Mouse (Mus musculus) MEL (cell line): ENCODE measurements around the gene Cox4i2. TPM values are rescaled to one million over a fixed set of nuclear protein-coding genes. Genes with fewer than 3 reads are reported as not detected.

ENCODE experiments used
- DNase-seq: peaks from one replicate; pipeline ENCODE4 v3.0.0; 2011; ENCODE audit warnings: low read depth, low spot score
- H3K27ac ChIP-seq: 2 replicates; pipeline ENCODE4 v1.5.1; 2012; ENCODE audit warnings: low read depth, mild to moderate bottlenecking, control low read depth, low read length, moderate library complexity; ENCODE audit not compliant: control insufficient read depth
- H3K27me3 ChIP-seq, 2 experiments: fragments of 150-350 bp in 1 of 2; sonication (generic) in 1 of 2; 2 replicates each; pipeline ENCODE4 v1.6.1; 2012; ENCODE audit warnings: low read length in 2 of 2, mild to moderate bottlenecking in 2 of 2, improper control_type of control experiment in 1 of 2, moderate library complexity in 1 of 2; ENCODE audit not compliant: insufficient read depth in 2 of 2, control insufficient read depth in 1 of 2
- H3K36me3 ChIP-seq, 2 experiments: 2 replicates each; pipeline ENCODE4 v1.6.1; 2012 to 2014; ENCODE audit warnings: low read length in 2 of 2, improper control_type of control experiment in 1 of 2, inconsistent platforms in 1 of 2, mild to moderate bottlenecking in 1 of 2; ENCODE audit not compliant: insufficient read depth in 2 of 2, control insufficient read depth in 1 of 2
- H3K4me1 ChIP-seq, 2 experiments: fragments of 150-350 bp in 1 of 2; sonication (generic) in 1 of 2; 2 replicates each; pipeline ENCODE4 v1.6.1; 2012; ENCODE audit warnings: low read length in 2 of 2, improper control_type of control experiment in 1 of 2, mild to moderate bottlenecking in 1 of 2; ENCODE audit not compliant: insufficient read depth in 2 of 2, control insufficient read depth in 1 of 2
- H3K4me3 ChIP-seq, 2 experiments: fragments of 150-350 bp in 1 of 2; sonication (generic) in 1 of 2; 2 replicates each; pipeline ENCODE4 v1.5.1; 2012; ENCODE audit warnings: low read depth in 2 of 2, low read length in 2 of 2, mild to moderate bottlenecking in 2 of 2, moderate library complexity in 2 of 2, control low read depth in 1 of 2, improper control_type of control experiment in 1 of 2; ENCODE audit not compliant: control insufficient read depth in 1 of 2, insufficient read depth in 1 of 2
- H3K79me2 ChIP-seq: 2 replicates; pipeline ENCODE4 v1.6.1; 2012; ENCODE audit warnings: mild to moderate bottlenecking, low read length, moderate library complexity; ENCODE audit not compliant: control insufficient read depth, poor library complexity, insufficient read depth
- H3K9ac ChIP-seq: 2 replicates; pipeline ENCODE4 v1.6.1; 2012; ENCODE audit warnings: low read depth, mild to moderate bottlenecking, control low read depth, low read length, moderate library complexity; ENCODE audit not compliant: control insufficient read depth, poor library complexity, severe bottlenecking
- H3K9me3 ChIP-seq: fragments of 150-350 bp; sonication (generic); replicated peaks from 2 replicates; pipeline ENCODE4 v1.6.1; 2012; ENCODE audit warnings: mild to moderate bottlenecking, low read length, improper control_type of control experiment, moderate library complexity; ENCODE audit not compliant: insufficient read depth
- CHD1 ChIP-seq: IDR thresholded peaks from 2 replicates; pipeline ENCODE4 v1.6.1; 2012; ENCODE audit warnings: low read depth, mild to moderate bottlenecking, inconsistent platforms, low read length, improper control_type of control experiment
- CTCF ChIP-seq, 3 experiments: IDR thresholded peaks in 2 of 3; conservative IDR thresholded peaks in 1 of 3; 2 replicates each; pipeline ENCODE4 v1.5.1; 2011 to 2012; ENCODE audit warnings: low read length in 3 of 3, low read depth in 2 of 3, mild to moderate bottlenecking in 2 of 3, improper control_type of control experiment in 1 of 3, inconsistent platforms in 1 of 3, mixed read lengths in 1 of 3, moderate library complexity in 1 of 3; ENCODE audit not compliant: control insufficient read depth in 1 of 3, insufficient read depth in 1 of 3, poor library complexity in 1 of 3, severe bottlenecking in 1 of 3
- E2F4 ChIP-seq: IDR thresholded peaks from 2 replicates; pipeline ENCODE4 v1.6.1; 2011; ENCODE audit warnings: low read depth, low read length, improper control_type of control experiment, borderline replicate concordance
- ELF1 ChIP-seq: IDR thresholded peaks from 2 replicates; pipeline ENCODE4 v1.6.1; 2014; ENCODE audit warnings: low read depth, mild to moderate bottlenecking, inconsistent platforms, low read length, improper control_type of control experiment, moderate library complexity
- EP300 ChIP-seq, 2 experiments: IDR thresholded peaks; 2 replicates each; pipeline ENCODE4 v1.6.1; 2011; ENCODE audit warnings: improper control_type of control experiment in 2 of 2, low read length in 2 of 2, low read depth in 1 of 2, mild to moderate bottlenecking in 1 of 2
- GATA1 ChIP-seq: IDR thresholded peaks from 2 replicates; pipeline ENCODE4 v1.6.1; 2011; ENCODE audit warnings: low read depth, low read length, improper control_type of control experiment
- HCFC1 ChIP-seq: IDR thresholded peaks from 2 replicates; pipeline ENCODE4 v1.6.1; 2012; ENCODE audit warnings: low read depth, mild to moderate bottlenecking, inconsistent platforms, low read length, improper control_type of control experiment, moderate library complexity
- MAX ChIP-seq: IDR thresholded peaks from 2 replicates; pipeline ENCODE4 v1.6.1; 2011; ENCODE audit warnings: low read length, improper control_type of control experiment
- MAZ ChIP-seq: IDR thresholded peaks from 2 replicates; pipeline ENCODE4 v1.6.1; 2012; ENCODE audit warnings: low read depth, mild to moderate bottlenecking, inconsistent platforms, low read length, improper control_type of control experiment
- MEF2A ChIP-seq: IDR thresholded peaks from 2 replicates; pipeline ENCODE4 v1.6.1; 2014; ENCODE audit warnings: low read depth, mild to moderate bottlenecking, inconsistent platforms, low read length, improper control_type of control experiment; ENCODE audit not compliant: poor library complexity, insufficient replicate concordance, severe bottlenecking; ENCODE audit errors: extremely low read depth
- MYB ChIP-seq: IDR thresholded peaks from 2 replicates; pipeline ENCODE4 v1.6.1; 2011; ENCODE audit warnings: mild to moderate bottlenecking, low read depth, low read length, improper control_type of control experiment
- MYC ChIP-seq: IDR thresholded peaks from 2 replicates; pipeline ENCODE4 v1.6.1; 2011; ENCODE audit warnings: low read depth, mild to moderate bottlenecking, low read length, improper control_type of control experiment, moderate library complexity
- NRF1 ChIP-seq: IDR thresholded peaks from 2 replicates; pipeline ENCODE4 v1.6.1; 2014; ENCODE audit warnings: low read depth, mild to moderate bottlenecking, inconsistent platforms, low read length, improper control_type of control experiment, moderate library complexity; ENCODE audit not compliant: poor library complexity, insufficient read depth, severe bottlenecking
- POLR2AphosphoS5 ChIP-seq: IDR thresholded peaks from 2 replicates; pipeline ENCODE4 v1.6.1; 2012; ENCODE audit warnings: low read depth, borderline replicate concordance, mild to moderate bottlenecking, inconsistent platforms, low read length, moderate library complexity, mixed read lengths
- RAD21 ChIP-seq: IDR thresholded peaks from 2 replicates; pipeline ENCODE4 v1.6.1; 2011; ENCODE audit warnings: mild to moderate bottlenecking, low read depth, low read length, improper control_type of control experiment
- SMC3 ChIP-seq: IDR thresholded peaks from 2 replicates; pipeline ENCODE4 v1.6.1; 2011; ENCODE audit warnings: low read depth, low read length, improper control_type of control experiment
- TBP ChIP-seq: IDR thresholded peaks from 2 replicates; pipeline ENCODE4 v1.8.0; 2011; ENCODE audit warnings: low read depth, low read length, improper control_type of control experiment
- TCF12 ChIP-seq: IDR thresholded peaks from 2 replicates; pipeline ENCODE4 v1.6.1; 2014; ENCODE audit warnings: low read depth, mild to moderate bottlenecking, inconsistent platforms, low read length, improper control_type of control experiment, moderate library complexity
- ZKSCAN1 ChIP-seq: IDR thresholded peaks from 2 replicates; pipeline ENCODE4 v1.6.1; 2012; ENCODE audit warnings: low read depth, mild to moderate bottlenecking, inconsistent platforms, low read length, improper control_type of control experiment, moderate library complexity
- ZMIZ1 ChIP-seq: IDR thresholded peaks from 2 replicates; pipeline ENCODE4 v1.6.1; 2012; ENCODE audit warnings: low read depth, mild to moderate bottlenecking, inconsistent platforms, low read length, improper control_type of control experiment, moderate library complexity
- ZNF384 ChIP-seq: IDR thresholded peaks from 2 replicates; pipeline ENCODE4 v1.6.1; 2012; ENCODE audit warnings: low read depth, mild to moderate bottlenecking, inconsistent platforms, low read length, improper control_type of control experiment
- polyA plus RNA-seq, 2 experiments: library from polyadenylated mRNA; stranded (reverse) in 1 of 2; unstranded in 1 of 2; fragments of >175 nt in 1 of 2; fragments of >200 nt in 1 of 2; gene quantifications; 2 replicates each; pipeline versions ENCODE4 v1.2.1 to v1.2.4; 2012; ENCODE audit warnings: low replicate concordance in 2 of 2, low read depth in 1 of 2; ENCODE audit not compliant: insufficient read length in 2 of 2, insufficient read depth in 1 of 2, missing spikeins in 1 of 2
- total RNA-seq: library from RNA; depleted of rRNA; stranded (reverse); fragments of 300-350 nt; gene quantifications from 2 replicates; pipeline ENCODE4 v1.2.3, GENCODE M21; 2012; rRNA removed

Gene Cox4i2
- not detected in 2 replicates for total RNA-seq
- polyA plus RNA-seq, result under 1 TPM in 1 of 2 experiments, not detected in 1; 0.17 TPM

GRCm38 (mm10) chr2:152753944-152754711 is at the start of gene Cox4i2:
TSS of gene Cox4i2 (plus strand) at chr2:152754173.
- H3K27ac ChIP-seq, result no peak within 1 kb of the TSS
- no peaks in the 10 kb centered on the region for H3K27me3 ChIP-seq
- H3K4me1 ChIP-seq, result no peaks in the 10 kb centered on the region; a peak in 1 of 4 replicates
- no peak for DNase-seq
- H3K4me3 ChIP-seq, result no peak within 1 kb of the TSS
- no peaks in the 10 kb centered on the region for H3K9me3 ChIP-seq
- H3K36me3 ChIP-seq, result no peaks in the 10 kb centered on the region
- TF ChIP-seq GATA1 (no peak), MAX (no peak)
- H3K79me2 ChIP-seq, result no peaks in the 10 kb centered on the region
- no peak within 1 kb of the TSS for H3K9ac ChIP-seq

GRCm38 (mm10) chr2:152704256-152704605 is 49.7 kb upstream of the Cox4i2 start:
- Histone ChIP-seq H3K4me1 (no peaks in the 10 kb centered on the region), H3K36me3 (peaks cover 0 to 4% of the 10 kb centered on the region in 2 experiments; a peak in 1 of 4 replicates), H3K79me2 (no peaks in the 10 kb centered on the region), H3K9me3 (no peaks in the 10 kb centered on the region), H3K27me3 (no peaks in the 10 kb centered on the region), H3K9ac (no peak overlapping the region), H3K27ac (no peak overlapping the region), H3K4me3 (no peak overlapping the region)
- no peak for DNase-seq
- no peak for TF ChIP-seq MAZ
- TF ChIP-seq MEF2A, result no peak
- no peak for TF ChIP-seq ELF1
- TF ChIP-seq, all 39 proteins: peak for 0

GRCm38 (mm10) chr2:152704811-152705370 is 49.1 kb upstream of the Cox4i2 start:
- no peaks in the 10 kb centered on the region for H3K9me3 ChIP-seq
- peaks cover 0 to 4% of the 10 kb centered on the region in 2 experiments; a peak in 1 of 4 replicates for H3K36me3 ChIP-seq
- H3K27ac ChIP-seq, result no peak overlapping the region
- DNase-seq, result no peak
- TF ChIP-seq RAD21 (no peak), TCF12 (no peak), ZNF384 (no peak), ZKSCAN1 (no peak), E2F4 (no peak), HCFC1 (no peak), MYB (no peak), POLR2AphosphoS5 (no peak), NRF1 (no peak), CTCF (IDR thresholded peaks at IDR 0.05 in 2 of 3, conservative IDR thresholded peaks at IDR 0.05 in 1 of 3; ENCODE audit: control insufficient read depth in 1 of 3, insufficient read depth in 1 of 3, low read depth in 2 of 3, low read length in 3 of 3, poor library complexity in 1 of 3, severe bottlenecking in 1 of 3) (no peak), SMC3 (no peak), EP300 (IDR thresholded peaks at IDR 0.05; ENCODE audit: low read depth in 1 of 2, low read length in 2 of 2) (no peak), TBP (no peak), CHD1 (no peak), MYC (no peak), ZMIZ1 (no peak)
- TF ChIP-seq, all 39 proteins: peak for 0
- Histone ChIP-seq H3K9ac (no peak overlapping the region), H3K4me3 (no peak overlapping the region), H3K27me3 (no peaks in the 10 kb centered on the region), H3K4me1 (no peaks in the 10 kb centered on the region), H3K79me2 (no peaks in the 10 kb centered on the region)
